Mouse (Mus musculus): ENCODE results near the gene Tmc6.
A peak's percentile ranks its signal among the peaks of the same experiment; 100 is the strongest.

Gene Tmc6

DNA sequence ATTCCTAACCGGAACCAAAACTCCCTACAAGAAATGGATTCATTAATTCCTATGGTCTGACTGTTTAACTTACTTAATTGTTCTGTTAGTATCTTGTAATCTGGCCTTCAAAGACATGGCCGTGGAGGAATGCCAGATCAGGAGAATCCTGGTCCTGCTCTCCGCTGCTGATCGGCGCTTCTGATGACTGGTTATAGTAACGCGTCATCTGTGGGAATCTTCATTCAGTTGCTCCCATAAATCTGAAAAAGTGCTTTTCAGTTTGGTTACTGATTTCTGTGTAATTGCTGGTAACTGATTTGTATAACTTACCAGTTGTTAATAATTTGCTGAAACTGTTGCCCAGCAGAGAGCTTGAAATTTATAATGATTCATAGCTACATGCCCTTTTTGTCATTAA, 50.5 kb downstream of the Tmc6 start:
- Histone ChIP-seq H3K27me3 (ENCODE audit: control insufficient read depth, insufficient read depth, low read length, poor library complexity, severe bottlenecking) (no peaks in the 10 kb centered on the region), H3K36me3 (ENCODE audit: control insufficient read depth, insufficient read depth, low read length, poor library complexity, severe bottlenecking) (peaks cover 4% of the 10 kb centered on the region; the same call in 1 of the 2 replicates)
- no peak for DNase-seq (ENCODE audit: low read depth, low spot score)

DNA sequence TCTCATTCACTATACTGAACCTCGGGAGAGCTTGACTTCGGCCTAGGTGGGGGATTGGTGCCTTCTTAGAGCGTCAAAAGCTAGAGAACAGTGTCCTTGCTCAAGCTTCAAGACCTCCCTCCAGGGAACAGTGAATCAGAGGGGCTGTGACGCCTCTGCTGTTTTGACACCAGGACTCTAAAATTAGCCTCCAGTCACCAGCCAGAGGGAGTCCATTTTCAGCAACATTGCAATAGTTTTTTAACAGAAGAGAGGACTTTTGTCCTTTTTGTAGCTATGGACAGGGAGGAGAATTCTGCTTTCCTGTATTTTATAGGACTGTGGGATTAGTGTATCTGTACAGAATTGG, 51.5 kb downstream of the Tmc6 start:
- Histone ChIP-seq H3K27me3 (ENCODE audit: control insufficient read depth, insufficient read depth, low read length, poor library complexity, severe bottlenecking) (no peaks in the 10 kb centered on the region), H3K36me3 (ENCODE audit: control insufficient read depth, insufficient read depth, low read length, poor library complexity, severe bottlenecking) (peaks cover 4% of the 10 kb centered on the region; the same call in 1 of the 2 replicates)
- DNase-seq (ENCODE audit: low read depth, low spot score), result no peak

DNA sequence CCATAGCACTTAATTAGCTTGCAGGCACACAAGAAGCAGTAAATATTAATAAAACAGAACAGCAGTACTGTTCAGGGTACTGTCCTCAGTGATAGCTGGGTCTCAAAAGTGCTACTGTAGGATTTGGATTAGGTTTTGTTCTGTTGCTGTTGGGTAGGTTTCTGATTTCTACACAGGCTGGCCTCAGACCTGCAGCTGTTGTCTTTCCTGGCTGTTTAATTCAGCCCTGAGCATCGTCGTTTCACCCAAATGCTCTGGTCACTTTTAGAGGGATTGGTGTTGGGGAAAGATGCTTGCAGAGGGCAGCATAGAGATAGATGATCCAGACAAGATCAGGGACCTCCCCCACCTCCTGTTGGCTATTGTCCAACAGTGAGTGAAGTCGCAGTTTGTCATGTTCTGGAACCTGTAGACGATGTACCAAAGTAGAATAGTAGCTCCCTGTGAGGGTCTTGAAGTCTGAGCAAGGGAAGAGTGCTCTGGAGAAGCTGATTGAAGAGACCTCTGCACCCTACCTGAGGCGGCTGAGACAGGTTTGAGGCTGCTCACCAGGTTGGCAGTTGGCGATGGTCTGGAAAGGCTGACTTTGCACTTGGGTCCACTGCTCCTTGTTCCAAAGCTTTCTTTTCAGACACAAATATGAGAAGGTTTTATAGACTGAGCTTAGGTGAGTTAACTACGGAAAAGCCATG, 52.1 kb downstream of the Tmc6 start:
- Histone ChIP-seq H3K27me3 (ENCODE audit: control insufficient read depth, insufficient read depth, low read length, poor library complexity, severe bottlenecking) (no peaks in the 10 kb centered on the region), H3K36me3 (ENCODE audit: control insufficient read depth, insufficient read depth, low read length, poor library complexity, severe bottlenecking) (peaks cover 2% of the 10 kb centered on the region; the same call in 1 of the 2 replicates)
- DNase-seq (ENCODE audit: low read depth, low spot score), result no peak

DNA sequence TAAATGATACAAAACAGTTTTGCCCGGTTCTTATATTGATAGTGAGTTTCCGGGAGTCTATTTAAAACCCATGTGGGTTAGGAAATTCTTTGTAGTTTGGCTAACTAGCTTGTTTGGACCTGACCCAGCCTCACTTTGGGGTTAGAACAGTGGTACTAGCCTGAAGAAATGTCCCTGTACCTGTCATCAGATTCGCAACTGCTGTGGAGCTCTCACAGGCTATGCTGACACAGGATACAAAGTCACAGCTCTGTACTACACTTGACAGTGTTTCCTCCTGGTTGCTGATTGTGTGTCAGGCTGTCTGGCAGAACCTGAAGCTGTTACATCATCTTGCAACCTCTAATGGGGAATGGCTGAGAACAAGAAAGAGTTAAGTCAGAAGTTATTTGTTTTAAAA, 52.7 kb downstream of the Tmc6 start:
- no peak for DNase-seq (ENCODE audit: low read depth, low spot score)
- H3K27me3 ChIP-seq (ENCODE audit: control insufficient read depth, insufficient read depth, low read length, poor library complexity, severe bottlenecking), result no peaks in the 10 kb centered on the region
- H3K36me3 ChIP-seq (ENCODE audit: control insufficient read depth, insufficient read depth, low read length, poor library complexity, severe bottlenecking), result peaks cover 2% of the 10 kb centered on the region; the same call in 1 of the 2 replicates

DNA sequence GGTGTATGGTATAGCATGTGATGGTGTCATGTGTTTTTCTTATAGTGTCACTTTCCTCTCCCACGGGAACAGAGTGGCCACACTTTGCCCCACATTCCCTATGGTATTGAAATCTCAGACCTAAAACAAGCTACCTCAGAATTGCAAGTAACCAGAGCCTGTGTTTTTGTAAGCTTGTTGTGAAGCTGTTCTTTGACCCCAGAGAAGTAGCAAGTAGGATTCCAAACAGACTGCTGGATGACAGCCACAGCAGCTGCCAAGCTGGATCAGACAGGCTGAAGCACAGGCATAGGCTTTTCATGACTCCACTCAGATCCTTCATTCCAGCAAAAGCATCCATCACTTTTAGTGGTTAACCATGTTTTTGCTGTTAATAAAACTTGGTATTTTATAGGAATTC, 53.2 kb downstream of the Tmc6 start:
- H3K36me3 ChIP-seq (ENCODE audit: control insufficient read depth, insufficient read depth, low read length, poor library complexity, severe bottlenecking), result peaks cover 2% of the 10 kb centered on the region; the same call in 1 of the 2 replicates
- DNase-seq (ENCODE audit: low read depth, low spot score), result no peak
- no peaks in the 10 kb centered on the region for H3K27me3 ChIP-seq (ENCODE audit: control insufficient read depth, insufficient read depth, low read length, poor library complexity, severe bottlenecking)

DNA sequence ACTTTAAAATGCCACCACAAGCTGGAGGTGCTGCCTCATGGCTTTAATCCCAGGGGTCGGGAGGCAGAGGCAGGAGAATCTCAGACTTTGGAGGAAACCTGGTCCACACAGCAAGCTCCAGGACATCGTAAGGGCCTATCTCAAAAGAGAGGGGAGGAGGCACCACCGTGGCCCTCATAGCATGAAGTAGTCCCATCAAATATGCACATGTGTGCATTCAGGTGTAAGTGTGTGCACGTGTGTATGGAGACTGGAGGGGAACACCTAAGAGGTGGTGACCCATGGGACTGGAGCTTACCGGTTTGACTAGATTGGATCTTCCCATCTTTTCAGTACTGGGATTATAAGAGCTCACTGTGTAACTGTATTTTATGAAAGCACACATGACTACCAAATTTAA, 53.8 kb downstream of the Tmc6 start:
- Histone ChIP-seq H3K27me3 (ENCODE audit: control insufficient read depth, insufficient read depth, low read length, poor library complexity, severe bottlenecking) (no peaks in the 10 kb centered on the region), H3K36me3 (ENCODE audit: control insufficient read depth, insufficient read depth, low read length, poor library complexity, severe bottlenecking) (no peaks in the 10 kb centered on the region; the same call in 1 of the 2 replicates)
- no peak for DNase-seq (ENCODE audit: low read depth, low spot score)

DNA sequence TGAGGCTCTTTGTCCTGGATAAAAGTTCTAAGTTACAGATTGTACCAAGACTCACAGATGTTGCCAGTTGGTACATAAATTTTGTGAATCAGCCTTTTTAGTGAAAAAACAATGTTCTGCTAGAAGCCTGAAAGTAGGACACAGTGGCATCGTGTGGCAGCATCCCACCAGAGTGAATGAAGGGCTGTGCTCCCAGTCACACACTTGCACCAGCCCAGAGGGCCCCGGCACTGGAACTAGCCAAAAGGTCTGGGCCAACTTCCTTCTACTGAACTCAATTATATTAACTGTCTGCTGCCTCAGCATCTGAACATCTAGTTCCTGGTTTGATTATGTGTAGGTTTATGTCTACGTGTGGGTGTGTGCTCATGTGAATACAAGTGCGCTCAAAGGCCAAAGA, 55.0 kb downstream of the Tmc6 start:
- no peak for DNase-seq (ENCODE audit: low read depth, low spot score)

DNA sequence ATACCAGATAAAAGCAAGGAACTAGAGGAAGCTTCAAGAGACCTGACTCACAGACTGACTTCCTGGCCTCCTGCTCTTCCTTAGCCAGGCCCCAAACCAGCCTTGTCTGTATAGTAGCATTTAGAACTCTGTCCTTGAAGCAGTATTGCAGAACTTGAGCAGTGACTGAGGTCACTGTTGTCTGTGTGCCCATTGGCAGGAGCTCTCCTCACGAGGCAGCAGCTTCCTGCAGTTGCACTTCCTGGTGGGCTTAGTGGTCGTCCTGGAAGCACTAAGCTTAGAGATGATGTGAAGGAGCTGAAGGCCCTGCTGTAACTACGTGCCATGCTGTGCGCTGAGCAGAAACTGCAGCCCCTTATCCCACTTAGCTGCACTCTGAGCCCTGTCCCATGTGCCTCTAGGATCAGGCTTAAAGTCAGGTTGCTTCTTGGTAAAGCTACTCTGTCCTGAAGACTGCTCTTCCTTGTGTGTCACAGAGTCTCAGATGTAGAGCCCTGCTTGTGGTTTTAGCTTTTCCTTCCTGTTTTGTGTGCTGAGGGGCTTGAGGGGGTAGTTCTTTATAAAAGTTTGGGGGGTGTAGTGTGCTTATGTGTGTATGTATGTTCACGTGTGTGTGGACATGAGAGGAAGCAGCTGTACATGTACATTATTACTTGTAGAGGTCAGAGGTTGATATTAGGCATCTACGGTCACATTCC, 57.2 kb downstream of the Tmc6 start:
- peaks cover 7% of the 10 kb centered on the region; the same call in 1 of the 2 replicates for H3K36me3 ChIP-seq (ENCODE audit: control insufficient read depth, insufficient read depth, low read length, poor library complexity, severe bottlenecking)
- H3K27me3 ChIP-seq (ENCODE audit: control insufficient read depth, insufficient read depth, low read length, poor library complexity, severe bottlenecking), result no peaks in the 10 kb centered on the region
- DNase-seq (ENCODE audit: low read depth, low spot score), result peak; percentile 28

More for the DNA sequence above, 55.0 kb downstream of the Tmc6 start:
- Histone ChIP-seq H3K27me3 (ENCODE audit: control insufficient read depth, insufficient read depth, low read length, poor library complexity, severe bottlenecking) (no peaks in the 10 kb centered on the region), H3K36me3 (ENCODE audit: control insufficient read depth, insufficient read depth, low read length, poor library complexity, severe bottlenecking) (no peaks in the 10 kb centered on the region; the same call in 1 of the 2 replicates)

DNA sequence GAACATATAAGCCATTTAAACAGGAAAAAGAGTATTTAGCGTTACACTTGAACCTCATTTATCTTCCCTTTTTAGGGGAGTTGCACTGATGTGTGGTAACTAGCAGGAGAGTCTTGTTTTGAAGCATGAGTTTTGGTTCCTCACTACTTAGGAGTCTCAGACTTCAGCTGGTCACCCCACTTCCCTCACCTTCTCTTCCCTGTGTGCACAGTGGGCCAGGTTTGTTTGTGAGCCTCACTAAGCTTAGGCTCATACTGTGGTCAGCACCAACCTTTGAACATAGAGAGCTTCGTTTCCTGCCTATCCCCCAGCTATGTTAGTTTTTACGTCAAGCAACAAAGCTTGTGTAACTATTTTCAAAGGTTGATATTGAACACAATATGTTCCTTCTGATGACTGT, 63.2 kb downstream of the Tmc6 start:
- DNase-seq (ENCODE audit: low read depth, low spot score), result peak; percentile 55
- Histone ChIP-seq H3K27me3 (ENCODE audit: control insufficient read depth, insufficient read depth, low read length, poor library complexity, severe bottlenecking) (no peaks in the 10 kb centered on the region), H3K36me3 (ENCODE audit: control insufficient read depth, insufficient read depth, low read length, poor library complexity, severe bottlenecking) (peaks cover 9% of the 10 kb centered on the region; the same call in 1 of the 2 replicates)
